Mouse (Mus musculus): Measurements from ENCODE around the gene Ilf2. TPM values are rescaled to one million over a fixed set of nuclear protein-coding genes. Genes with fewer than 3 reads are reported as not detected.

Ilf2 gene
- total and polyA plus RNA-seq, 2 experiments from 2014 or later: 119 to 177 TPM

DNA sequence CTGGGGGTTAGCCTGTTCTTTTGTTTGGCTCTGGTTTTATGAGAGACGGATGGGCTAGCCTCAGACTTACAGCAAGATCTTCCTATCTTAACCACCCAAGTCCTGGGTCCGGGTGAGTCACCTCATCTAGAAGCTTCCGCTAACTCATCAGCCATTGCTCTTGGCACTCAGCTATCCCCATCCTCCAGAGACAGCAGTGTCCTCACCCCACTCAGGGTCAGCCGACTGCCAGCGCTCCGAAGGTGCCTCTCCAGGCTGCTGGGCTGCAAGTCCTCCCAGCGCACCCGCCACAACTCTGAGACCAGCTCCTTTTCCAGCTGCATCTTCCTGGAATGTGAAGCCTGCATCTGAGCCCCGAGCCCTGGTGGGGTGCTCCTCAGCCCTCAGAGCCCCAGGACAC is 16.2 kb upstream of the Ilf2 start:
- Histone ChIP-seq H3K27me3 (ENCODE audit: insufficient read depth, low read length) (no peaks in the 10 kb centered on the region; the same call in 1 of the 2 replicates), H3K27ac (no peak overlapping the region), H3K36me3 (ENCODE audit: insufficient read depth, low read length) (no peaks in the 10 kb centered on the region), H3K4me2 (ENCODE audit: low read depth, low read length) (no peak overlapping the region), H3K9me3 (ENCODE audit: low read length) (no peaks in the 10 kb centered on the region), H3K4me1 (ENCODE audit: insufficient read depth, low read length) (no peaks in the 10 kb centered on the region), H3K9ac (replicated peaks; ENCODE audit: low read length) (no peak overlapping the region), H3K4me3 (ENCODE audit: low read length) (no peak overlapping the region)
- no peak for TF ChIP-seq CTCF (IDR thresholded peaks at IDR 0.05; ENCODE audit: low read depth)
- no peak for ATAC-seq
- DNase-seq (ENCODE audit: low spot score): no peak
- 85% methylated on average over 9 of the region's 9 CpGs for WGBS

DNA sequence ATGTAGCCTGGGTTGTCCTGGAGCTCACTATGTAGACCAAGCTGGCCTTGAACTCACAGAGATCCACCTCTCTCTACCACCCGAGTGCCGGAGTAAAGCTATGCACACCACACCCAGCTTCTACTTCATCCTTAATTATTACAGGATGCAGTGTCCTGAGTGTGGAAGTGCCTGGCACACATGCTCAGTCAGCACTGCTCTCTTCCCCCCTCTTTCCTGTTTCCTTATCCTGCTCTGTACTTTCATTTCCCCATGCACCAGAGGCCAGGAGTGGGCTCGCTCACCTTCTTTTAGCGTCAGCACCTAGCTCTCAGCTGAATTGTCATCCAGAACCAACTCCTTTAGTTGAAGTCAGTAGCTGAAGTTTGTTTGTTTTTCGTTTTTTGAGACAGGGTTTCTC is 15.6 kb upstream of the Ilf2 start:
- Histone ChIP-seq H3K4me3 (ENCODE audit: low read length) (no peak overlapping the region), H3K27ac (no peak overlapping the region), H3K4me2 (ENCODE audit: low read depth, low read length) (no peak overlapping the region), H3K27me3 (ENCODE audit: insufficient read depth, low read length) (no peaks in the 10 kb centered on the region; the same call in 1 of the 2 replicates), H3K9me3 (ENCODE audit: low read length) (no peaks in the 10 kb centered on the region), H3K36me3 (ENCODE audit: insufficient read depth, low read length) (no peaks in the 10 kb centered on the region), H3K4me1 (ENCODE audit: insufficient read depth, low read length) (no peaks in the 10 kb centered on the region), H3K9ac (replicated peaks; ENCODE audit: low read length) (no peak overlapping the region)
- DNase-seq (ENCODE audit: low spot score): no peak
- no peak for TF ChIP-seq CTCF (IDR thresholded peaks at IDR 0.05; ENCODE audit: low read depth)
- ATAC-seq: no peak
- 71% methylated on average over 5 of the region's 5 CpGs for WGBS

DNA sequence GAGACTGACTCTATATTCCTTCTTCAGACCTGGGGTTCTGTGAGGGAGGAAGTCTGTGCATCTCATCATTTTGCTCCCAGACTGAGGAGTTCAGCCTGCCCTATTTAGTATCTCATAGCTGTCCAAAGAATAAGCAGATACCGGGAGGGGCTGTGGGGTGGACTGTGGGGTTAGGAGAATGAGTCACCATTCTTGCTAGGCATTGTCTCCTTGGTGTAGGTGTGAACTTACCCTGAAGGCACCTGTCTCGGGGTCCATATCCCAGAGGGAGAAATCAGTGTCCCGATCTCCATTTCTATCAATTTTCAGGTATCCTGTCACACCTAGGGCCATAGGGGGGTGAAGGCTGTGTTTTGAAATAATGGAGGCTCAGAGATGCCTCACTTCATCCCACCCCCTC is 14.0 kb upstream of the Ilf2 start:
- no peak overlapping the region for H3K4me3 ChIP-seq (ENCODE audit: low read length)
- peaks cover 3% of the 10 kb centered on the region for H3K27me3 ChIP-seq (ENCODE audit: insufficient read depth, low read length)
- H3K4me2 ChIP-seq (ENCODE audit: low read depth, low read length): no peak overlapping the region
- H3K36me3 ChIP-seq (ENCODE audit: insufficient read depth, low read length): no peaks in the 10 kb centered on the region
- TF ChIP-seq CTCF (IDR thresholded peaks at IDR 0.05; ENCODE audit: low read depth): no peak
- no peak overlapping the region for H3K27ac ChIP-seq
- 93% methylated on average over 3 of the region's 3 CpGs for WGBS
- no peaks in the 10 kb centered on the region for H3K9me3 ChIP-seq (ENCODE audit: low read length)
- H3K4me1 ChIP-seq (ENCODE audit: insufficient read depth, low read length): no peaks in the 10 kb centered on the region
- no peak for ATAC-seq
- DNase-seq (ENCODE audit: low spot score): no peak
- H3K9ac ChIP-seq (replicated peaks; ENCODE audit: low read length): no peak overlapping the region

DNA sequence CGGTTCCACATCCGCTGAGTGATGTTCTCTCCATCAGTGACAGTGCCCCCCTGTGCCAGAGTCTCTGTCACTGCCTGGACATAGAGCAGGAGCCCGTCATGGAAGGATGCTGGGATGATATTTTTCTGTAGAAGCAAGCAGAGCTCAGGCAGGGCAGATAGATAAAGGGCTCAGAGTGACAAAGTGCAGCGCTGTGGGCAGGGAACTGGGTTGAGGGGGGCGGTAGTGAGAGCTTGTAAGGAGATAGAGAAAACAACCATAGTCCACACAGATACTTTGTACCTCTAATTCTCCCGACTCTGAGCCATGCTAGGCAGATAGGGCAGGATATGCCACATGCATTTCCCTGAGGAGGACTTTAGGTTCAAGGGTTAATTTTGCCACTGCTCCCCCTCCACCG is 13.3 kb upstream of the Ilf2 start:
- WGBS: 28% methylated on average over 7 of the region's 7 CpGs
- no peaks in the 10 kb centered on the region for H3K4me1 ChIP-seq (ENCODE audit: insufficient read depth, low read length)
- DNase-seq (ENCODE audit: low spot score): no peak
- no peak overlapping the region for H3K9ac ChIP-seq (replicated peaks; ENCODE audit: low read length)
- no peaks in the 10 kb centered on the region for H3K36me3 ChIP-seq (ENCODE audit: insufficient read depth, low read length)
- no peak overlapping the region for H3K4me2 ChIP-seq (ENCODE audit: low read depth, low read length)
- peaks cover 3% of the 10 kb centered on the region for H3K27me3 ChIP-seq (ENCODE audit: insufficient read depth, low read length)
- H3K4me3 ChIP-seq (ENCODE audit: low read length): no peak overlapping the region
- no peak for ATAC-seq
- H3K9me3 ChIP-seq (ENCODE audit: low read length): no peaks in the 10 kb centered on the region
- H3K27ac ChIP-seq: no peak overlapping the region
- no peak for TF ChIP-seq CTCF (IDR thresholded peaks at IDR 0.05; ENCODE audit: low read depth)

DNA sequence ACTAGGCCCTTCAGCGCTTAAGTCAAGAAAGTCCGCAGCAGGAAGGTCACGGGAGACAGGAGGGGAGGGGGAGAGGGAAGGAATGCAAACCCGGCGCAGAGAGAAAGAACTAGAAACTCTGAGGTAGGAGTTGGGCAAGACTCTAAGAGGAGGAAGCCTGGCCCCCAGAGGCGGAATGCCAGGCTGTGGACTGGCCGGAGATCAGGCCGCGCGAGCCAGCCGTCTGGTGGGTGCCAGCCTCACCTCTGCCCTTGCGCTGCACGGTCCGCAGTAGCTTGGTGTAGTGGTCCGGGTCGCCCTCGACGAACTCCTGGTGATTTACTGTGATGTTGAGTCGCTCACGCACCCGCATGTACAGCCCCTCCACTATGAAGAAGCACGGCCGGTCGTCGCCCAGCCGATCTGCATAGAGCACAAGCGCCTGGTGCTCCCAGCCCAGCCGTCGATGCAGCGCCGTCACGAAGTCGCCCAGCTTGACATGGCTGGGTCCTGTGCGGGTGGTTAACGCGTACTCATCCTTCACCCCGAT is 11.3 kb upstream of the Ilf2 start:
- peaks cover 3% of the 10 kb centered on the region for H3K27me3 ChIP-seq (ENCODE audit: insufficient read depth, low read length)
- no peak for DNase-seq (ENCODE audit: low spot score)
- H3K9me3 ChIP-seq (ENCODE audit: low read length): no peaks in the 10 kb centered on the region
- no peaks in the 10 kb centered on the region for H3K4me1 ChIP-seq (ENCODE audit: insufficient read depth, low read length)
- TF ChIP-seq CTCF (IDR thresholded peaks at IDR 0.05; ENCODE audit: low read depth): no peak
- H3K36me3 ChIP-seq (ENCODE audit: insufficient read depth, low read length): no peaks in the 10 kb centered on the region
- no peak overlapping the region for H3K27ac ChIP-seq
- 9% methylated on average over 37 of the region's 37 CpGs for WGBS
- H3K9ac ChIP-seq (replicated peaks; ENCODE audit: low read length): no peak overlapping the region; the same call in 1 of the 2 replicates
- ATAC-seq: peak; percentile 12; the same call in 1 of the 2 replicates
- H3K4me3 ChIP-seq (ENCODE audit: low read length): peak overlapping the region; percentile 56
- H3K4me2 ChIP-seq (ENCODE audit: low read depth, low read length): peak overlapping the region; percentile 96

DNA sequence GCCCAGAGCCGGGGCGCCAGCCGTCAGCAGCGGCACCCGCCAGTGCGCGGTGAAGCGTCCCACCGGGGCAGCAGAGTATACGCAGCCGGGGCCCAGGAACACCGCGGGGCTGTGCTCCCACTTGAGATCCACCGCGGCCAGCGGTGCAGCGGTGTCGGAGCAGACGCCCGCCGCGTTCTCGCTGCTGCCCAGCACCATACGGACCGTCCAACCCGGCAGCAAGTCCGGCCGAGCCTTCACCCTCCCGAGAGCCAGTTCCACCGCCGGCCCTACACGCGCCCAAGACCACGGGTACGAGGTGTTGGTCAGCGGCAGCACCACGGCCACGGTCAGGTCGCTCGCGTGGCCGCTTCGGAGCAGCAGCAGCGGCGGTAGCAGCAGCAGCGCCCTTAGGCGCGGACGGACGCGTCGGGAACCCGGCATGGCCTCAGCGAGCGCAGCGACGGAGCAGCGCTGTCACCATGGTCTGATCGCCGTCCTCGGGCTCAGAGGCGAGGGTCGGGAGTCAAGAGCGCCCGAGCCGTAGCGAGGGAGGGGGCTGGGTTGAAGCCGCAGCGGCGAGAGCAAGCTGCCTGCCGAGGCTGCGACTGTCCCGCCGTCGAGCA is 10.7 kb upstream of the Ilf2 start:
- peak; percentile 52 for ATAC-seq
- Histone ChIP-seq H3K4me2 (ENCODE audit: low read depth, low read length) (peak overlapping the region; percentile 96), H3K4me1 (ENCODE audit: insufficient read depth, low read length) (no peaks in the 10 kb centered on the region), H3K4me3 (ENCODE audit: low read length) (peak overlapping the region; percentile 56), H3K27me3 (ENCODE audit: insufficient read depth, low read length) (peaks cover 3% of the 10 kb centered on the region), H3K9ac (replicated peaks; ENCODE audit: low read length) (peak overlapping the region; percentile 49), H3K9me3 (ENCODE audit: low read length) (no peaks in the 10 kb centered on the region), H3K36me3 (ENCODE audit: insufficient read depth, low read length) (no peaks in the 10 kb centered on the region), H3K27ac (no peak overlapping the region)
- WGBS: under 1% methylated on average over 73 of the region's 75 CpGs
- TF ChIP-seq CTCF (IDR thresholded peaks at IDR 0.05; ENCODE audit: low read depth): no peak
- DNase-seq (ENCODE audit: low spot score): peak; percentile 22

DNA sequence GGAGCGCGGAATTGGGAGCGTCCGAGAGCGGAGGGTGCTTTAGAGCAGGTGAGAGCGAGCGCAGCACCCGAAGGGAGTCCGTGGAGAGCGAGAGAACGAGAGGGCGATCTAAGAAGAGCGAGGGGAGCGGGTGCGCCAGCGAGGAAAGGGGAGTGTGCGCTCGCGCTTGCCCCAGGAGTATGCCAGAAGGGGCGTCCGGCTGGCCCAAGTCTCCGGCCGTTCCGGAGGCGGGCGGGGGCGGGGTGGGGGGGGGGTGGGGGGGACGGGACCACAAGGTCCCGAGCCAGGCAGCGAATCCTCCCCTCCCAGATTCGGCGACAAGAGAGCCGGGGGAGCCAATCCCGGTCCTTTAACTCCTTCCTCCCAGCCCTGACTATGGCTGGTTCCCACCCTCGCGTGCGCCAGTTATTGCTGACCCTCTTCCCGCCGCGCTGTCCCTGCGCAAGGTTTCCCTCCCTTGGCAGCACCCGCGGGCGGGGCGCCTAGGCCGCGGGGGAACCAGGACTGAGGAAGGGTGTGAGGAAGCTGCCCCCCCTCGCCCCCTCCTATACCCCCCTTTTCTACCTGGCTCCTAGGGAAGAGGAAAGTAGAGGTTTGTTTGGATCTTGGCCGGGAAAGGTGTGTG is 10.1 kb upstream of the Ilf2 start, which contains the start of gene Npr1:
Gene Npr1 (minus strand): TSS at position 181 of the 625 bp plus-strand sequence.
- Histone ChIP-seq H3K4me1 (ENCODE audit: insufficient read depth, low read length) (no peaks in the 10 kb centered on the region), H3K4me2 (ENCODE audit: low read depth, low read length) (peak within 1 kb of the TSS; percentile 96)

More for the DNA sequence above, 10.1 kb upstream of the Ilf2 start, which contains the start of gene Npr1:
- TF ChIP-seq CTCF (IDR thresholded peaks at IDR 0.05; ENCODE audit: low read depth): no peak
- H3K4me3 ChIP-seq (ENCODE audit: low read length): peak within 1 kb of the TSS; percentile 56
- no peak within 1 kb of the TSS for H3K27ac ChIP-seq
- no peak for DNase-seq (ENCODE audit: low spot score)
- 0% methylated on average over 26 of the region's 49 CpGs for WGBS
- H3K27me3 ChIP-seq (ENCODE audit: insufficient read depth, low read length): peaks cover 3% of the 10 kb centered on the region
- H3K36me3 ChIP-seq (ENCODE audit: insufficient read depth, low read length): no peaks in the 10 kb centered on the region
- peak; percentile 41 for ATAC-seq
- peak within 1 kb of the TSS; percentile 49 for H3K9ac ChIP-seq (replicated peaks; ENCODE audit: low read length)
- no peaks in the 10 kb centered on the region for H3K9me3 ChIP-seq (ENCODE audit: low read length)
